Mouse (Mus musculus) urinary bladder, postnatal 4 days (tissue): ENCODE measurements around the gene Gtf3a.
"Not testable (repeated sequence)": the region's sequence is repeated elsewhere in the genome, so short reads cannot be mapped to it uniquely, and the experiment has no call there.

Experiments used
- DNase-seq, 2 experiments: peaks; one replicate each; pipeline ENCODE4 v3.0.0; 2021 to 2022; ENCODE audit warnings: low spot score in 2 of 2

The Gtf3a gene

DNA sequence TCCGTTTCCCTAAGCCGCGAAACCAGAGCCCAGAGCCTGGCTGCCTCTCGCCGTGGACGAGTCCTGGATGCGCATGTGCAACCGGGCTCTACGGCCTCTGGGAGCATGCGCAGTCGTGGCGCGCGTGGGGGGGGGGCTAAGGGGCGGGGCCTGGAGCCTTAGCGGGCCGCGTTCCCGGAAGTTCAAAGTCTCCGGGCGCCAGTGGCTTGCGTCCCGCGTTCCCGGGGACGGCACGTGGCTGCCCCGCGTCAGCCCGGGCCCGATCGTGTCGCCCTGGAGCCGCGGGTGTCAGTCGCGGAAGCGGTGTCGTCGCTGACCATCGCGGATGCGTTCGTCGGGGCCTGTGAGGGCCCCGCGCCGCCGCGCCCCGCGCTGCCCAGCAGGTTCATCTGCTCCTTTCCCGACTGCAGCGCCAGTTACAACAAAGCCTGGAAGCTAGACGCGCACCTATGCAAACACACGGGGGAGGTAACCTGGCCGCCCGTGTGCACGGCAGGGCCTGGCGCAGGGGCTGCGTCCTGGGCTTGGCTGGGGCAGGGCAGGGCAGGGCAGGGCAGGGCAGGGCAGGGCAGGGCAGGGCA, at the start of gene Gtf3a:
TSS of gene Gtf3a (plus strand) at position 150 of the 581 bp plus-strand sequence.
- peak; percentile 69 to 72 for DNase-seq

DNA sequence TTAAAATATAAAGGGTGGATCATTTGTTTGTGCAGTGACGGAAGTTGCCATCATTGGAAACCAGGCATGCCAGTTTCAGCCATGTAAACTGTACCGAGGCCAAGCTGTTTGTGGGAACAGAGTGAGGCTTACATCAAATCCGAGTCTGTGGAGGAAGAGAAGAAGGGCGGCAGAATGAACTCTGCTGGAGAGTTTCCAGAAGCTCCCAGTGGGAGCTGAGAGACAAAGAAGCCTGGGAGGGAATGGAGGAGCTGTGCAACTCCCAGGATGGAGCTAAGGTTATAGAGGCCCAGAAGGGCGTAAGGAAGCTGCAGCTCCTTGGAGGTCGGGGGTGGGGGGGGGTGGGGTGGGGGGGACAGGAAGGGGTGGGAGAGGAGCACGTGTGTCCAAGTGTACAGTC, 48.1 kb upstream of the Gtf3a start:
- DNase-seq: no peak

DNA sequence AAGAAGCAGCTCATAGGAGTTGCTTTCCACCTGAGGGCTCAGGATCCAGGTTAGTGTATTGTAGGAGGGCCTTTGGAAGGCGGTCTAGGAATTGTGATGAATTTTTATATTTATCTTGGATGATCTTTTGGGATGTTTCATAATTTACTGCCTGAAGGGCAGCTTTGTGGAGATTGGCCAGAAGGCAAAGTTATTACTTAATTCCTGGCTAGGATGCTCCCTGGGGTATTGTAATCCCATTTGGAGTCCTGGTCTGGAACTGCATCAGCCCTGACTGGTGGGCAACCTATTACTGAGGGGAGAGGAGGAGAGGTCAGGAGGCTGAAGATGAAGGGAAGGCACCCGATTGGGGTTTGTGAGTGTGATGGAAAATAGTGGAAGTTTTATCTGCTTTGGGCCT, 47.0 kb upstream of the Gtf3a start:
- no peak for DNase-seq

DNA sequence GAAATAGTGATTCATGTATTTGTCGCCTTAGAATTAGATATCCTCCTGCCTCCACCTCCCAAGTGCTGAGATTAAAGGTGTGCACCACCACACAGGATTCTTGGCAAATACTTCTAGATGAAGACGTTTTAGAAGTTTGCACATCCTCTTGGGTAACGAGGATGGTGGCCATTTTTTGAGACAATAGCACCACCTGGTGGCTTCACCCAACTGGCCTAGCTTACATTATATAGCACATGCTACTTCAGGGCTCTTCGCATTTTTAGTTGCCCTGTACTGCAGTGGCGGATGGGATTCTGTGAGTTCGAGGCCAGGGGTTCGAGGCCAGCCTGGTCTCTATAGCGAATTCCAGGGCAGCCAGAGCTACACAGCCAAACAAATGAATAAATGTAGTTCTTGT, 44.1 kb upstream of the Gtf3a start:
- peak; percentile 55 to 68 for DNase-seq

DNA sequence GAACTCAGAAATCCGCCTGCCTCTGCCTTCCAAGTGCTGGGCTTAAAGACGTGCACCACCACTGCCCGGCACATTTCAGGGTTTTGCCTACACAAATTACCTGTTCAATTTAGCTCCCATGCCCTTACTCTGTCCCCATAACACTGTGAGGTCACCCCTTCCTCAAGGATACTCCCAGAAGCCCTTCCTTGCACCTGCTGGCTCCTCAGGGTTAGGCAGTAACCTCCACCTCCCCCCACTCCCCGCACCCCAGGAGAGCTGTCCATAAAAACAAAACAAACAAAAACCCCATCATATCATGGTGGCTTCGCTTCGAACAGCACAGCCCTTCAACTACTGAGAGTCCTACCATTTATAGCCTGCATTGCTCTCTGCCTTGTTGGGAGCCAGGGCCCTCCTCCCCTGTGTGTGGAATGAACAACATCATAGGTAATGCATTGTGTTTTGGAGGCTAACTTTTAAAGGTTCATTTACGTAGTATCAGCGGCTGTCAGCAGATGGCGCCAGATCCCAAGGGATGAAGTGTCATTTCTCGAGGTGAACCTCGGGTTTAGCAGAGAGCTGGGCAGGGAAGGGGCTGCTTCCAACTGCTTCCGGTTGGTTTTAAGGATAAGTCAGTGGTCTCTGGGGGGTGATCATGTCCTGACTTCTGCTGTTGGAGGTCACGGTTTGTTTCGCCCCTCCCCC, 42.8 kb upstream of the Gtf3a start:
- DNase-seq: peak; percentile 47 to 84

DNA sequence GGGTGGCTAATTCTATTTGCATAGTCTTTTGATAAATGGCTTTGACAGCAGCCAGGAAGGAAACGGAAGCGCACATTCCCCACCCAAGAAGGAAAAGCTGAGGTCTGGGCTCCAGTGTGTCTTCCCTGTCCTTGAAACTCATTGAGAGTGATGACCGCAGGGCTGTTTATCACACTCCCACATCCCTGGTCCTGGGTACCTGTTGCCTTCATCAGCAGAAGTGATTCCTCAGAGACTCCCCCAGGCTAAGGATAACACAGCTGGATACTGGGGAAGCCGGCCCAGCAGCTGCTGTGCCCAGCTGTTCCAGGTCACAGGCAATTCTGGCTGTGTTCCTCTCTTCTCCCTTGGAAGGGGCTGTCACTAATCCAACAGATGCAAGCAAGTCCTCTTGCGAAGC, 40.9 kb upstream of the Gtf3a start:
- no peak for DNase-seq

DNA sequence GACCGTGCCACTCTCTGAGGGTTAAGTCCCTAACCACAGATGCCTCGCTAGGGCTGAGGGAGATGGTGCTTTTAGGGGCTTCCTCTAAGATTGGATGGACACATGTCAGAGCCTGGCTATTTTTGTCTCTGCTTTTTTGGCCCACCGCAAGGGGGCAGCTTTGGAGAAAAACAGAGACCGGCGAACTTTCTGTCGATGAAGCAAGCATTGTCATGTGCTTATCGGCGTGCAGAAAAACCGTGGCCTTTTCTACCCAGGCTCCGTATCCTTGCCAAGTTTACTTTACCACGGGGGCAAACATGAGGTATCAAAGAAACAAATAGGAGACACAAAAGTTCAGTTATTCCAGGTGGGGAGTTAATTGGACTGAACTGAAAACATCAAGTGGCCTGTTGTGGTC, 39.8 kb upstream of the Gtf3a start:
- DNase-seq: no peak

DNA sequence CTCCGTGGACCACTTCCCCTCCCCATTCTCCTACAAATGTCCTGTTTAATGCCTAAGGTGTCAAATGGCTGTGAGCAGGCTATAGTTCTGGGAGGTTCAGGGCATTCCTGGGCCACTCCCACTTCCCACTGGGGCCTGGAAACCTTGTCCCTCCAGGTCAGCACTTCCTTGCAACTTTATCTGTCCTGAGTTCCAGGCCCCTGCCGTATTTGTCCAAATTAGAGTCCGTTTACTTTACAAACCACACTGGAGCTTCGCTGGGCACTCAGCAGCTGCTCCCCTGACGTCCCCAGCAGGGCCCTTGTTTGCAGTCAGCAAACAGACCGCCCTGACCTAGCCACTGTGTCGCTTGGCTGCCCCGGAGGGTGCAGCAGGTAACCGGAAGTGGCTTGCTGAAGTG, 36.3 kb upstream of the Gtf3a start:
- DNase-seq: no peak

DNA sequence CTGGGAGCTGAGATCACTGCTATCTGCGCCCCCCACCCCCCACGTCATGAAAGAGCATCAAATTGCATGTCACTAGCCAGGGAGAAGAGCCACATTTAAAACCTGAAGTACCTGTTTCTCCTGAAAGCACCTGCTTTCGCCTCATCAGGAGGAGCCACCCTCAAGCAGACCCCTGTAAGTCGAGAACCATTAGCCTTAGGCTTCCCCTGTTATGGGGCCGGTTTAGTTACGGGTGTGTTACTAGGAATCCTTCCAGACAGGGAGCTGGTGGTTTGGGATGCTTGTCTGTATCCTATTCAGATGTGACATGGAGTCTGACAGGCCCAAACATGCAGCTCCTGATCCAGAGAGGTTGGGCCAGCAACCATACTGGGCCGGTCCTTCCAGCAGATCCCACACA, 35.1 kb upstream of the Gtf3a start:
- DNase-seq: no peak

DNA sequence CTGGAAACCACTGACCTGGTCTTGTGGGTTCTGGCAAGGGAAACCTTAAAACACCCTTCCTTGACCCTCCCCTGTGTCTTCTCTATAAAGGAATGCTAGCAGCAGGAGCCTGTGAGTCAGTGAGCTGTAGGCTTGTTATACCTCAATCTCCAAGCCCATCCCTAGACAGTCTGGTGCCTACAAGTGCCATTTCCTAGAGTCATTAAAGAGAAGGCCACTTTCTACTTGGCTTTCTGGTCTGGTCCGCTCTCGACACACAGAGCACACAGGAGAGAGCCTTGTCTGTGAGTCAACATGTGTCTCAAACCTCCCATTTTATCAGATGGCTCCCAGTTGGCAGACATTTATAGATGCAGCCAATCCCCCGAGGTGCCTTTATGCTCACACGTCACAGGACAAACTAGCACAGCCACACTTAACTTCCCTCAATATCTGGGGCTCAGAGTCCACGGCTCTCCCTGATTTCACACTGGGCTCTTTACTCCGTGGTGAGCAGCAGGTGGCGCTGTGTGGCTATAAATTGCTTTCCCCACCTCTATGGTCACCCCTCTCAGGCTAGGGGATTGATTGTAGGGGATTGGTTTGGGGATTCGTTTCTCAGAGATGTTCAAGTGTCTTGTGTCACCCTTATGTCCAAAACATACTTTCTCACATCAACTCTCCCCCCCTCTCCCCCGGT, 34.2 kb upstream of the Gtf3a start:
- peak in 1 of 2 experiments; percentile 69 for DNase-seq

DNA sequence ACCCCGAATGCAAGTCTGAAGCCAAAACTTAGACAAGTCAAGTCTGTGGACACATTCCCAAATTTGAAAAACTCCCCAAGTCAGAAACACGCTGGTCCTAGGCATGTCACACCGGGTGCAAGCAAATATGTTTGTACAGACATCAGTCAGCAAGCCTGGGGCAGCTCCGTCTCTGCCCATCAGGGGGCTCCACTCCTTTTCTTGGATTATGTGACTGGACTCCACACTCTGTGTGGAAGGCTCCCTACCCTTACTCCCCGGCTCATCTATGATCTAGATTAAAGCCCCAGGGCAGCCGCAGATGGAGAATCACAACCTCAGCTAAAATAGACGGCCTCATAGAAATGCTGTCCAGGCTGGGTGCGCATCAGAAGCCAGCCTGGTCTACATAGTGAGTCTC, 32.2 kb upstream of the Gtf3a start:
- DNase-seq: no peak

DNA sequence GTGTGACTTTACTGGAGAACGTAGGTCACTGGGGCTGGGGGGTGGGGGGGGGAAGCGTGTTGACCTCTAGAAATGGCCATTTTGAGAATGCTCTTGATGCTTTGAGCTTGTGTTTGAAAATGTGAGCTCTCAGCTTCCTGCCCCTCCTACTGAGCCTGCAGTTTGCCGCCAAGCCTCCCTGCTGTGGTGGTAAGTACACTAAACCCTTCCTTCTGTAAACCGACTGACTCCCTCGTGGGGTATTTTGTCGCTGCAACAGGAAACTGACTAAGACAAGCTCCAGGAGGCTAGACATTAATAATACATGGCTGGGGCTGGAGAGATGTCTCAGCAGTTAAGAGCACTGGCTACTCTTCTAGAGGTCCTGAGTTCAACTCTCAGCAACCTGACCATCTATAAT, 31.7 kb upstream of the Gtf3a start:
- no peak for DNase-seq

DNA sequence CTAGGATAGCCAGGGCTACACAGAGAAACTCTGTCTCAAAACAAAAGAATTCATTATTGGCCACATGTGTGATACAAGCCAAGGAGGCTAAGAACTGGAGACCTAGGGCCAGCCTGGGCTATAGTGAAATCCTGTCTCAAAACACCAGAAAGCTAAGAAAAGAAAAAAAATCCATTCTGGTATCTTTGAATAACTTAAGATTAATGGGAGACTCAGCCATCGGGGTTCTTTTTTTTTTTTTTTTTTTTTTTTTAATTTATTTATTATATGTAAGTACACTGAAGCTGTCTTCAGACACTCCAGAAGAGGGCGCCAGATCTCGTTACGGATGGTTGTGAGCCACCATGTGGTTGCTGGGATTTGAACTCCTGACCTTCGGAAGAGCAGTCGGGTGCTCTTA, 31.1 kb upstream of the Gtf3a start:
- DNase-seq: not testable (repeated sequence)

DNA sequence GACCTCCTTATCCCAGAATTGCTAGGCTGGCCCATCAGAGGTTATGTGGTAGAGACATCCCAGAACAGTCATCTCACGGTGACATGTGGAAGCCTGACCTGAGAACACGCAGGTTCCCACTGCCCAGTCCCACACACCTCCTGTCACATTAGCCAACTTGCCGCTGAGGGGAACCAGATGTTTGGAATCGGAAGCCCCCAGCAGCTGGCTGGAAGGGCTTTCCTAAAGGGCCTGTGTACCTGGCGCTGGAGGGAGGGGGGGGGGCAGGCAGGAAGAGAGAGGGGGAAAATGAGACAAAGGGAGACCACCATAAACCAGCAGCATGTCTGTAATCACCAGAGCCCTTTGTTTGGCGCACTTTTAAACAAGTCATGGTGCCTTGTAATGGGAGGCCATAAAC, 28.6 kb upstream of the Gtf3a start:
- no peak for DNase-seq

DNA sequence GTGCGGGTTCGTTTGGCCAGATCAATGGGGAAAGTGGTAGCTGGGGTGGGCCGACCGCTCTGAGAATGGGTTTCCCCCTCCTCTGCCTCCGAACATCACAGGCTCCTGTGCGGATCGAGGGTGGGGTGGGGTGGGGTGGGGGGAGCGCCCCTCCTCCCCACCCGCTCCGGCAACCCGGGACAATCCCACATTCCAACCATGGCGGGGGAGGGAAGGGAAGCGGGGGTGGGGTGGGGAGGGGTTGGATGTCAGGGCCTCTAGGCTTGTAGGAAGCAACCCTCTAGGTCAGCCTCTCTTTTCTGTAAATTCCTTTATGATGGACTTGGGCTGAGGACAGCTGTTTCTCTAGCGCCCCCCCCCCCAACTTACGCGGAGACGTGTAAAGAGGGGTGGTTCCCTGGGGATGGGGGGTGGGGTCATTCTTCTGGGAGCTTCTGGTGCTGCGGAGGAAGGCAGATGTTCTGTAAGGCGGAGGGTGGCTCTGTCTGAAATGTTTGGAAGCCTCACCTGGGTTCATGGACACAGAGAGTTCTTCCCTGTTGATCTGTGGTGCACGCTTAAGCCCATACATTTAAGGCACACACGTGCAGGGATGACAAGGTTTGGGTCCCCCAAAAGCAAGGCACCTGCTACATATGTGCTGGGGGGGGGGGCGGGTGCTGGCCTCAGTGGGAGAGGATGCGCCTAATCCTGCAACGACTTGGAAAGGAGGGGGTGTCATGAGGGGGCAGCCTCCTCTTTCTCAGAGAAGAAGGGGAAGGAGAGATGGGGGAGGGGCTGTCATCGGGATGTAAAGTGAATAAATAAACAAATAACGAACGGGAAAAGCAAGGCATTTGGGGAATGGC, 27.9 kb upstream of the Gtf3a start:
- no peak for DNase-seq

DNA sequence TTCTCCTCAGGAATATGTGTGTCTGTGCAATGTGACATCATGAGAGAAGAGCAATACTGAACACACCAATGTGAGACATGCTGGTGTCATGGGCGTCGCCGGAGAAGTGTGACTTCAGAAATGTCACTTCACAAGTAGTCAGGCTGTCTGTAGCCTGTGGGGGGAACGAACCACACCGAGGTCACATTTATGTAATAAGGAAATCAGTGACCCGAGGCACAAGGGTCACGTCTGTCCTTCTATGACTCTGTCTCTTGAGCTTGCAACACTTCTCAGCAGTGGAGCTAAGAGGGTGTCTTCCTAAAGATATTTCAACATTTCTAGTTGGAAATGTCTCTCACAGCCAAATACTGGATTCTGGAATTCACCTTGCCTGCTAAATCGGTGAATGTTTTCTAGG, 27.2 kb upstream of the Gtf3a start:
- no peak for DNase-seq

DNA sequence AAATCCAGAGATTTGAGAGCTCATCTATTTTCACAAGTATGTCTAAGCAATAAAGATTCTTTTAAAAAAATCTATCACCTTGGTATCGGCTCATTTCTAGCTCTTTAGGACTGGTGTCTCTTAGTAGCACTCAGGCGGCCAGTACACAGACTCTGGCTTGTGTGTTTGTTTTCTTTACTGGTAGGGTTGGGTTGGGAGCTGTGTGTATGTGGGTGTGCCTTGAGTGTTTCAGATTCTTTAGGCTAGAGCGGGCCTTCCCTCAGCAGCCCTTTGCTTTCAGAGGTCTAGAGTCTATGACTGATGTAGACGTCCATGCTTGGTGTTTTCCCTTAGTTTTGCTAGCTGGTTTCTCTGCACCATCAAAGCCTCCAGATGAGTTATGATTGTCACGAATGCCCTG, 24.9 kb upstream of the Gtf3a start:
- no peak for DNase-seq

DNA sequence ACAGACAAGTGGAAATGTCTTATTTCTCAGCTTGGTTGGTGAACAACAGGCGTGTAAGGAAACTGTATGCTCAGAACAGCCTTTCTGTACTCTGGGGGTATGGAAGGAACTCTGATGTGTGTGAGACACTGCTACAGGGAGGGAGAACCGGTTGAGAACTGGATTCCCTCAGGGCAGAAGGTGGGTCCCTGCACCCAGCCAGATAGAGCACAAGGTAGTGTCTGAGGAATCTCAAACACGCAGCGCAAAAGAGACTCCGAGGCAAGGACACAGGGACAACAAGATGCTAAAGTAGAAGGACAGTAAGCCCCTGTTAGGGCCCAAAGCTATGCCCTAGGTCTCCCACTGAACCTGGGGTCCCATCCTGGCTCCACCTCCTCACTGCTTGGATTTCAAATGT, 21.8 kb upstream of the Gtf3a start:
- no peak for DNase-seq

DNA sequence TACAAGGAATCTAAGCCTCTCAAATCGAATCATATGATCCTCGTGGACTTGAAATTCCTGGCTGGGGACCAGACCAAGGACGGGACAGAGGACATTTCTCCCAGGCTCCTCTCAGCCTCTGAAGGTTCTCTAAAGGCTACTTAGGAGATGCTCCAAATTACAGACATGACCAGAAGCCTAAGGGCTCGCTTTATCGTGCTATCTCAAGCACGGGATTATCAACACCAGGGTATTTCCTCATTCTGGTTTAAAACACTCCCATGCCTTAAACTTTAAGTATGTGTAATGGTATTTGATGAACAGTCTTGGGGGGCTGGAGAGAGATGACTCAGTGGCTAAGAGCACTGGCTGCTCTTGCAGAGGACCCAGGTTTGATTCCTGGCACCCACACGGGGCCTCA, 17.0 kb upstream of the Gtf3a start:
- no peak for DNase-seq

DNA sequence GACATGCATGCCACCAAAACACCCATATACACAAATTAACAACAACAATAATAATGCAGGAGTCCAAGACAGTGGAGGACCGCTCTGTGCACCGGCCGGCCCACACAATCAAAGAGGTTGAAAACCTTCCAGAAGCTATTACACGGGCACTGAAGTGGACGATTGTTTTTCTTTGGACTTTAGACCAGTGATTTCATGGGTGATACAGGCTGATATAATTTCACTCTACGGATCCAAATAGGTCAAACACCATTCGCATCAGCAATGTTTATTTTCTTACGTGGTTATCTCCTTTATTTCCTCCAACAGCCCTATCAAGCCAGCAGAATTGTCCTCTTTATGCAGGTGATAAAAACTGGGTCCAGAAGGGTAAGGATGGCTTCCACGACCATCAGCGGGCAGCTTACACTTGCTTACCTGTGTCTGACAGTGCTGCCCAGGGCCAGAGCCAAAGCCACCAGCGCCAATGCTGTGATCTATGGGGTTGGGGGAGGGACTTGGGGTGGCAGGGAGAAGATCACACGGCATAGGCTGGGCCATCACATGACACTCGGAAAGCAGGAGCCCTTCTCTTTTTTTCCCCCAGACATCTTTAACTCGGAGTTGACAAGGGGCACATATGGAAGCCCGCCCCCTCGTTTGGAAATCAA, 16.4 kb upstream of the Gtf3a start:
- DNase-seq: no peak

DNA sequence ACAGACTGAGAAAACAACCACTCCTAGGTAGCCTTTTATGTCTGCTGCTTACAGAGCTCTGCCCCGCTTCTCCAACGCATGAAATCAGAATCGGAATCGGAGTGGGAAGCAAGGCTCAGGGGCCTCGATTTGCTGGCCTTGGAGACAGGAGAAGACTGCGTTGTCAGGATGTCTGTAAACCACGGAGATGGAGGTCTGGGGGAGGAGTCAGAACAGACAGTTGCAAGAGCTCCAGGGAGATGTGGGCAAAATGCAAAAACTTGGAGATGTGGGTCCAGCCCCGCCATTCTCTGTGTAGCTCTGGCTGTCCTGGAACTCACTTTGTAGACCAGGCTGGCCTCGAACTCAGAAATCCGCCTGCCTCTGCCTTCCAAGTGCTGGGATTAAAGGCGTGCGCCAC, 15.0 kb upstream of the Gtf3a start:
- no peak for DNase-seq
